Mouse (Mus musculus): ENCODE measurements around the gene Gm8082.
"Not testable (repeated sequence)": the region's sequence is repeated elsewhere in the genome, so short reads cannot be mapped to it uniquely, and the experiment has no call there.

Gm8082 gene

GRCm38 (mm10) chr14:42993524-42993923 is at the start of gene Gm8082:
Gene Gm8082, minus strand, starts transcription at chr14:42993624.
- DNase-seq (ENCODE audit: extremely low read depth, low read depth, low spot score): not testable (repeated sequence)

GRCm38 (mm10) chr14:43015528-43015927 is 22.1 kb upstream of the Gm8082 start, which contains the start of gene Gm10376:
Gene Gm10376, minus strand, starts transcription at chr14:43015628.
- not testable (repeated sequence) for DNase-seq (ENCODE audit: extremely low read depth, low read depth, low spot score)

All from fat pad, adult 2 months (tissue).